Mouse (Mus musculus): ENCODE measurements at regions not wholly inside any gene's neighbourhood (a gene's known extent, or its start where the extent isn't known, plus 50 kb on each side); places are given as distances from the start of the nearest gene placed in this dataset.

- CTCF ChIA-PET: no interaction called here
These were observed 236.4 kb downstream of the Ttc32 start for GRCm38 (mm10) chr12:9266221-9266620.

GRCm38 (mm10) chr12:9271484-9271883 is 241.7 kb downstream of the Ttc32 start:
- CTCF ChIA-PET: no interaction called here

- CTCF ChIA-PET: no interaction called here
These were observed 244.4 kb downstream of the Ttc32 start for GRCm38 (mm10) chr12:9274181-9274580.

GRCm38 (mm10) chr12:9275697-9276096 is 245.9 kb downstream of the Ttc32 start:
- CTCF ChIA-PET: interaction anchor here (0.6 kb wide), 1 partner anchor 16 kb away, joined by 3 read pairs; no protein-coding TSS in a partner anchor

- CTCF ChIA-PET: no interaction called here
These were observed 248.9 kb downstream of the Ttc32 start for GRCm38 (mm10) chr12:9278735-9279134.

GRCm38 (mm10) chr12:9279893-9280605 is 250.3 kb downstream of the Ttc32 start:
- CTCF ChIA-PET: no interaction called here

GRCm38 (mm10) chr12:9287271-9287670 is 257.5 kb downstream of the Ttc32 start:
- CTCF ChIA-PET: no interaction called here

GRCm38 (mm10) chr12:9292656-9293055 is 262.9 kb downstream of the Ttc32 start:
- CTCF ChIA-PET: no interaction called here

GRCm38 (mm10) chr12:9295211-9295610 is 265.4 kb downstream of the Ttc32 start:
- CTCF ChIA-PET: interaction anchor here (0.5 kb wide), 1 partner anchor 145 kb away, joined by 3 read pairs; no protein-coding TSS in a partner anchor

GRCm38 (mm10) chr12:9298848-9299655 is 269.3 kb downstream of the Ttc32 start:
- CTCF ChIA-PET: no interaction called here

GRCm38 (mm10) chr12:9304146-9304545 is 265.8 kb upstream of the Osr1 start:
- CTCF ChIA-PET: no interaction called here

GRCm38 (mm10) chr12:9337891-9338672 is 231.8 kb upstream of the Osr1 start:
- CTCF ChIA-PET: no interaction called here

- CTCF ChIA-PET: no interaction called here
These were observed 231.1 kb upstream of the Osr1 start for GRCm38 (mm10) chr12:9338801-9339231.

- CTCF ChIA-PET: no interaction called here
These were observed 229.1 kb upstream of the Osr1 start for GRCm38 (mm10) chr12:9340769-9341168.

- CTCF ChIA-PET: no interaction called here
These were observed 224.6 kb upstream of the Osr1 start for GRCm38 (mm10) chr12:9345359-9345758.

GRCm38 (mm10) chr12:9355512-9355911 is 214.4 kb upstream of the Osr1 start:
- CTCF ChIA-PET: no interaction called here

- CTCF ChIA-PET: no interaction called here
These were observed 212.1 kb upstream of the Osr1 start for GRCm38 (mm10) chr12:9357856-9358255.

GRCm38 (mm10) chr12:9358872-9359271 is 211.0 kb upstream of the Osr1 start:
- CTCF ChIA-PET: no interaction called here

GRCm38 (mm10) chr12:9365931-9366330 is 204.0 kb upstream of the Osr1 start:
- CTCF ChIA-PET: no interaction called here

GRCm38 (mm10) chr12:9368682-9369081 is 201.2 kb upstream of the Osr1 start:
- CTCF ChIA-PET: no interaction called here

GRCm38 (mm10) chr12:9401956-9402355 is 168.0 kb upstream of the Osr1 start:
- CTCF ChIA-PET: no interaction called here

- CTCF ChIA-PET: no interaction called here
These were observed 164.9 kb upstream of the Osr1 start for GRCm38 (mm10) chr12:9404981-9405380.

GRCm38 (mm10) chr12:9419311-9419710 is 150.6 kb upstream of the Osr1 start:
- CTCF ChIA-PET: no interaction called here

All from spleen, embryonic (tissue).